Mouse (Mus musculus) heart, postnatal 14 days (tissue): ENCODE measurements around the gene Tor1aip1. TPM values are rescaled to one million over a fixed set of nuclear protein-coding genes. Genes with fewer than 3 reads are reported as not detected.

ENCODE experiments used
- DNase-seq, 2 experiments: peaks; one replicate each; pipeline ENCODE4 v3.0.0; 2021 to 2022
- intact Hi-C: fragments of 180-260 bp; cut with DNase I; formaldehyde crosslinking; loops from one replicate; pipeline ENCODE4 v1.15.1; 2025
- total RNA-seq, 2 experiments: library from RNA; stranded (reverse); gene quantifications; 2 replicates each; pipeline ENCODE4 v1.2.3; 2021

The Tor1aip1 gene
- total RNA-seq, 2 experiments from 2014 or later, result 70.8 to 74.8 TPM

GRCm38 (mm10) chr1:155972146-155973067 lies 63.9 kb downstream of the Tor1aip1 start:
- no peak for DNase-seq
- intact Hi-C loops, result loop anchor here (5.0 kb wide), 1 partner anchor 60 kb away; no protein-coding TSS in a partner anchor

Other genes with a start within 250 kb of the Tor1aip1 start
- gene Qsox1, start 223.6 kb downstream of the Tor1aip1 start, total RNA-seq, result 10 to 100 TPM; 45.5 to 55.2 TPM
- 10 to 100 TPM; 37.9 to 40.7 TPM for gene Cep350, start 63.2 kb downstream of the Tor1aip1 start, total RNA-seq
- 10 to 100 TPM; 49.4 to 50.1 TPM for gene Tor1aip2, start 1.1 kb downstream of the Tor1aip1 start, total RNA-seq
- gene Fam163a, start 168.5 kb upstream of the Tor1aip1 start, total RNA-seq, result under 1 TPM; 0.07 to 0.19 TPM